Mouse (Mus musculus) myocyte (in vitro differentiated cells): ENCODE data around the gene Hist1h3i. TPM values are rescaled to one million over a fixed set of nuclear protein-coding genes. Genes with fewer than 3 reads are reported as not detected.
A peak's percentile ranks its signal among the peaks of the same experiment; 100 is the strongest.
"Not testable (repeated sequence)": the region's sequence is repeated elsewhere in the genome, so short reads cannot be mapped to it uniquely, and the experiment has no call there.

Experiments used
- H3K27me3 ChIP-seq: one replicate; pipeline ENCODE4 v1.6.1; 2011; ENCODE audit not compliant: control insufficient read depth, insufficient read depth, insufficient read length
- H3K36me3 ChIP-seq: one replicate; pipeline ENCODE4 v1.6.1; 2011; ENCODE audit not compliant: control insufficient read depth, insufficient read depth
- H3K4me2 ChIP-seq: one replicate; pipeline ENCODE4 v1.6.1; 2011; ENCODE audit warnings: low read depth, control low read depth
- H3K4me3 ChIP-seq: one replicate; pipeline ENCODE4 v1.5.1; 2011; ENCODE audit warnings: mild to moderate bottlenecking, control low read depth, moderate library complexity
- H3K79me2 ChIP-seq: one replicate; pipeline ENCODE4 v1.6.1; 2011; ENCODE audit not compliant: control insufficient read depth, insufficient read depth
- H3ac ChIP-seq: one replicate; pipeline ENCODE4 v1.6.1; 2011; ENCODE audit not compliant: control insufficient read depth, insufficient read length
- CEBPB ChIP-seq: IDR thresholded peaks from 2 replicates; pipeline ENCODE4 v1.6.1; 2011; ENCODE audit warnings: mild to moderate bottlenecking, moderate library complexity; ENCODE audit not compliant: poor library complexity, insufficient read depth, severe bottlenecking
- E2F4 ChIP-seq: IDR thresholded peaks from one replicate; pipeline ENCODE4 v1.6.1; 2011; ENCODE audit warnings: mild to moderate bottlenecking, control low read depth, moderate library complexity; ENCODE audit not compliant: insufficient read depth
- MAX ChIP-seq: IDR thresholded peaks from one replicate; pipeline ENCODE4 v1.6.1; 2011; ENCODE audit warnings: low read depth, mild to moderate bottlenecking, control low read depth
- MYOD1 ChIP-seq, 3 experiments: IDR thresholded peaks; one replicate each; pipeline ENCODE4 v1.6.1; 2011; ENCODE audit warnings: control low read depth in 2 of 3, low read depth in 2 of 3, mild to moderate bottlenecking in 2 of 3, moderate library complexity in 1 of 3; ENCODE audit not compliant: insufficient read length in 2 of 3, control insufficient read depth in 1 of 3
- MYOG ChIP-seq, 3 experiments: IDR thresholded peaks; one replicate each; pipeline ENCODE4 v1.6.1; 2011; ENCODE audit warnings: control low read depth in 2 of 3, low read depth in 2 of 3, mild to moderate bottlenecking in 2 of 3; ENCODE audit not compliant: insufficient read length in 2 of 3, control insufficient read depth in 1 of 3, insufficient read depth in 1 of 3
- POLR2A ChIP-seq: IDR thresholded peaks from one replicate; pipeline ENCODE4 v1.6.1; 2011; ENCODE audit warnings: low read depth, mild to moderate bottlenecking, control low read depth, moderate library complexity; ENCODE audit not compliant: insufficient read length
- POLR2AphosphoS2 ChIP-seq: IDR thresholded peaks from one replicate; pipeline ENCODE4 v1.6.1; 2011; ENCODE audit warnings: low read depth, control low read depth; ENCODE audit not compliant: insufficient read length
- REST ChIP-seq: IDR thresholded peaks from one replicate; pipeline ENCODE4 v1.6.1; 2011; ENCODE audit warnings: mild to moderate bottlenecking, control low read depth, moderate library complexity; ENCODE audit not compliant: insufficient read depth, insufficient read length
- SRF ChIP-seq: IDR thresholded peaks from one replicate; pipeline ENCODE4 v1.6.1; 2011; ENCODE audit warnings: low read depth; ENCODE audit not compliant: control insufficient read depth, insufficient read length
- TCF12 ChIP-seq: IDR thresholded peaks from one replicate; pipeline ENCODE4 v1.6.1; 2011; ENCODE audit warnings: mild to moderate bottlenecking, control low read depth; ENCODE audit not compliant: poor library complexity, insufficient read depth, severe bottlenecking
- TCF3 ChIP-seq: IDR thresholded peaks from one replicate; pipeline ENCODE4 v1.6.1; 2011; ENCODE audit warnings: low read depth, control low read depth; ENCODE audit not compliant: insufficient read length
- USF1 ChIP-seq: IDR thresholded peaks from one replicate; pipeline ENCODE4 v1.6.1; 2011; ENCODE audit warnings: low read depth, mild to moderate bottlenecking, control low read depth, moderate library complexity
- polyA plus RNA-seq: library from polyadenylated mRNA; unstranded; fragments of >200 nt; fragmentation: generic; extraction: Trizol; gene quantifications from one replicate; pipeline ENCODE4 v1.2.1, GENCODE M21; 2012; ENCODE audit warnings: missing spikeins

Hist1h3i gene
- polyA plus RNA-seq: 10.6 TPM

- no peak within 1 kb of the TSS for H3ac ChIP-seq
- no peaks in the 10 kb centered on the region for H3K36me3 ChIP-seq
- peak within 1 kb of the TSS; percentile 85 for H3K4me2 ChIP-seq
- no peaks in the 10 kb centered on the region for H3K27me3 ChIP-seq
- no peaks in the 10 kb centered on the region for H3K79me2 ChIP-seq
- peak within 1 kb of the TSS; percentile 18 for H3K4me3 ChIP-seq
- TF ChIP-seq POLR2A: peak; percentile 54
- TF ChIP-seq REST: no peak
- no peak for TF ChIP-seq USF1
- no peak for TF ChIP-seq E2F4
- TF ChIP-seq TCF12: no peak
Observed at GRCm38 (mm10) chr13:21783255-21783617, at the start of gene Hist1h3i. Gene Hist1h3i, minus strand, starts transcription at chr13:21783370.

- H3ac ChIP-seq, H3K4me2 ChIP-seq, H3K4me3 ChIP-seq, H3K27me3 ChIP-seq, H3K79me2 ChIP-seq, H3K36me3 ChIP-seq: not testable (repeated sequence)
Observed at GRCm38 (mm10) chr13:21831418-21832394, 48.5 kb upstream of the Hist1h3i start, which contains the start of gene Hist1h4n. Gene Hist1h4n, minus strand, starts transcription at chr13:21832196.

- Histone ChIP-seq H3K4me3 (no peak overlapping the region), H3K4me2 (peak overlapping the region; percentile 22)
- TF ChIP-seq USF1 (no peak), MYOG (IDR thresholded peaks at IDR 0.05; ENCODE audit: control insufficient read depth in 1 of 3, insufficient read depth in 1 of 3, insufficient read length in 2 of 3, low read depth in 2 of 3) (no peak), REST (no peak), TCF12 (no peak), TCF3 (no peak), E2F4 (no peak), CEBPB (no peak), POLR2A (no peak), MAX (no peak), MYOD1 (IDR thresholded peaks at IDR 0.05; ENCODE audit: control insufficient read depth in 1 of 3, insufficient read length in 2 of 3, low read depth in 2 of 3) (no peak), SRF (no peak), POLR2AphosphoS2 (no peak)
Observed at GRCm38 (mm10) chr13:21830344-21830743, 47.2 kb upstream of the Hist1h3i start.

GRCm38 (mm10) chr13:21828511-21828910, 45.3 kb upstream of the Hist1h3i start:
- no peaks in the 10 kb centered on the region for H3K36me3 ChIP-seq

More at GRCm38 (mm10) chr13:21830344-21830743, 47.2 kb upstream of the Hist1h3i start:
- Histone ChIP-seq H3K36me3 (no peaks in the 10 kb centered on the region), H3K27me3 (no peaks in the 10 kb centered on the region), H3K79me2 (no peaks in the 10 kb centered on the region), H3ac (no peak overlapping the region)

GRCm38 (mm10) chr13:21820082-21820890, 37.1 kb upstream of the Hist1h3i start:
- H3K4me3 ChIP-seq, H3ac ChIP-seq, H3K36me3 ChIP-seq, H3K4me2 ChIP-seq, H3K27me3 ChIP-seq, H3K79me2 ChIP-seq: not testable (repeated sequence)

More at GRCm38 (mm10) chr13:21828511-21828910, 45.3 kb upstream of the Hist1h3i start:
- Histone ChIP-seq H3K79me2 (no peaks in the 10 kb centered on the region), H3ac (no peak overlapping the region), H3K4me2 (no peak overlapping the region), H3K4me3 (no peak overlapping the region), H3K27me3 (no peaks in the 10 kb centered on the region)
- TF ChIP-seq MAX (no peak), TCF12 (no peak), CEBPB (no peak), SRF (no peak), E2F4 (no peak), REST (no peak), TCF3 (no peak), USF1 (no peak), MYOD1 (IDR thresholded peaks at IDR 0.05; ENCODE audit: control insufficient read depth in 1 of 3, insufficient read length in 2 of 3, low read depth in 2 of 3) (no peak), POLR2AphosphoS2 (no peak), POLR2A (no peak), MYOG (IDR thresholded peaks at IDR 0.05; ENCODE audit: control insufficient read depth in 1 of 3, insufficient read depth in 1 of 3, insufficient read length in 2 of 3, low read depth in 2 of 3) (no peak)
